ENCODE assay signal across 8 mouse cellular contexts in genomic region chr12:3808396-3808981, GRCm38 (mm10). TPM values are rescaled to one million over a fixed set of nuclear protein-coding genes. Genes with fewer than 3 reads are reported as not detected.
DNase-seq lines count a peak whose midpoint lies in the region; ATAC-seq and TF ChIP-seq lines count a peak whose summit lies in the region.

No protein-coding gene starts in this region.

- peaks cover 27% of the 10 kb centered on the region for H3K4me1 ChIP-seq in lung, postnatal 0 days (ENCODE audit: insufficient read depth, low read depth, low read length)
- H3K4me1 ChIP-seq in cortical plate, adult 2 months (ENCODE audit: control insufficient read depth, insufficient read depth, low read length): peaks cover 17% of the 10 kb centered on the region
- peaks cover 58% of the 10 kb centered on the region for H3K4me1 ChIP-seq in hindbrain, embryonic 10.5 days (replicated peaks)
- peaks cover 39% of the 10 kb centered on the region for H3K4me1 ChIP-seq in limb, embryonic 14.5 days (ENCODE audit: control insufficient read depth, insufficient read depth, low read length)

- no peak for TF ChIP-seq EP300 in lung, postnatal 0 days (IDR thresholded peaks at IDR 0.05)

- TF ChIP-seq CTCF in lung, postnatal 0 days (IDR thresholded peaks at IDR 0.05): no peak
- no peak for TF ChIP-seq CTCF in cortical plate, adult 2 months (IDR thresholded peaks at IDR 0.05; ENCODE audit: extremely low read depth, insufficient read depth, low read length)

- ATAC-seq in lung, postnatal 0 days: no peak
- no peak for ATAC-seq in limb, embryonic 14.5 days (ENCODE audit: low FRiP score, low read depth)

- H3K4me3 ChIP-seq in lung, postnatal 0 days (ENCODE audit: low read depth, low read length): peak overlapping the region; percentile 94
- peak overlapping the region; percentile 91 for H3K4me3 ChIP-seq in cortical plate, adult 2 months (ENCODE audit: insufficient read depth, low read length)
- H3K4me3 ChIP-seq in hindbrain, embryonic 10.5 days: peak overlapping the region; percentile 79
- peak overlapping the region; percentile 64 for H3K4me3 ChIP-seq in limb, embryonic 14.5 days (replicated peaks; ENCODE audit: low read length)

- no peaks in the 10 kb centered on the region for H3K9me3 ChIP-seq in lung, postnatal 0 days (ENCODE audit: low read length)
- no peaks in the 10 kb centered on the region for H3K9me3 ChIP-seq in hindbrain, embryonic 10.5 days
- H3K9me3 ChIP-seq in limb, embryonic 14.5 days (ENCODE audit: control insufficient read depth, low read length): no peaks in the 10 kb centered on the region

- H3K4me2 ChIP-seq in lung, postnatal 0 days (replicated peaks; ENCODE audit: low read depth, low read length): peak overlapping the region; percentile 88
- peak overlapping the region; percentile 71 for H3K4me2 ChIP-seq in limb, embryonic 14.5 days (replicated peaks; ENCODE audit: low read depth, low read length, severe bottlenecking)

- peak overlapping the region; percentile 87 for H3K27ac ChIP-seq in lung, postnatal 0 days (ENCODE audit: low read length)
- peak overlapping the region; percentile 53; the same call in 1 of the 2 replicates for H3K27ac ChIP-seq in cortical plate, adult 2 months (ENCODE audit: insufficient read depth, low read length)
- peak overlapping the region; percentile 91 for H3K27ac ChIP-seq in hindbrain, embryonic 10.5 days
- H3K27ac ChIP-seq in limb, embryonic 14.5 days (replicated peaks; ENCODE audit: low read depth, low read length): peak overlapping the region; percentile 95

- TF ChIP-seq POLR2A in cortical plate, adult 2 months (IDR thresholded peaks at IDR 0.05; ENCODE audit: extremely low read depth, insufficient read depth, low read length): peak; percentile 5; the same call in 1 of the 2 replicates
- no peak for TF ChIP-seq POLR2A in limb, embryonic 14.5 days (IDR thresholded peaks at IDR 0.05; ENCODE audit: borderline replicate concordance, extremely low read depth, insufficient read depth, insufficient read length)

- no peaks in the 10 kb centered on the region for H3K36me3 ChIP-seq in lung, postnatal 0 days (ENCODE audit: insufficient read depth, low read length)
- H3K36me3 ChIP-seq in hindbrain, embryonic 10.5 days: no peaks in the 10 kb centered on the region
- peaks cover 3% of the 10 kb centered on the region; the same call in 1 of the 2 replicates for H3K36me3 ChIP-seq in limb, embryonic 14.5 days (ENCODE audit: control insufficient read depth, insufficient read depth, low read length)

- H3K27me3 ChIP-seq in lung, postnatal 0 days (replicated peaks; ENCODE audit: insufficient read depth, low read length): no peaks in the 10 kb centered on the region
- peaks cover 62% of the 10 kb centered on the region for H3K27me3 ChIP-seq in hindbrain, embryonic 10.5 days (ENCODE audit: insufficient read depth, poor library complexity, severe bottlenecking)
- H3K27me3 ChIP-seq in limb, embryonic 14.5 days (ENCODE audit: control insufficient read depth, insufficient read depth, low read length): no peaks in the 10 kb centered on the region

- WGBS in lung, postnatal 0 days: 11% methylated on average over 9 of the region's 10 CpGs
- WGBS in hindbrain, embryonic 10.5 days: 2% methylated on average over 10 of the region's 10 CpGs
- 5% methylated on average over 9 of the region's 10 CpGs for WGBS in limb, embryonic 14.5 days

- peak overlapping the region; percentile 64; the same call in 1 of the 2 replicates for H3K9ac ChIP-seq in lung, postnatal 0 days (replicated peaks; ENCODE audit: low read depth)
- H3K9ac ChIP-seq in limb, embryonic 14.5 days (ENCODE audit: low read depth, low read length, severe bottlenecking): peak overlapping the region; percentile 96

- DNase-seq in lung, postnatal 0 days (ENCODE audit: low spot score): no peak
- DNase-seq in lung, postnatal 36 days: no peak
- DNase-seq in hindbrain, embryonic 10.5 days (ENCODE audit: low spot score): peak; percentile 32
- DNase-seq in limb, embryonic 14.5 days (ENCODE audit: low spot score): no peak
- DNase-seq in skeletal muscle tissue, adult 2 months (ENCODE audit: low read depth, low spot score): peak; percentile 92
- no peak for DNase-seq in cerebellum, postnatal 14 days
- no peak for DNase-seq in urinary bladder, postnatal 25 days (ENCODE audit: low spot score)

RNA-seq across cellular contexts. Expression of gene Dnmt3a, which starts 2.7 kb away (rescaled TPM):
- 60.3 and 74.8 TPM in 2 replicates for polyA plus RNA-seq in lung, postnatal 0 days (2015; fragmentation: Nextera tagmentation; extraction: Ambion mirVana)
- polyA plus RNA-seq in cortical plate, adult 2 months (2012; rRNA removed): 38.2 and 38.3 TPM in 2 replicates
- polyA plus RNA-seq in hindbrain, embryonic 10.5 days (2016; fragmentation: Nextera tagmentation; extraction: Ambion mirVana): 114 and 127 TPM in 2 replicates
- 48.7 and 53.1 TPM in 2 replicates for polyA plus RNA-seq in limb, embryonic 14.5 days (2012; rRNA removed)
- polyA plus RNA-seq in limb, embryonic 14.5 days (2014; fragmentation: Nextera tagmentation; extraction: Ambion mirVana): 74.5 and 84.4 TPM in 2 replicates

Comparison
In these comparisons a context has a peak if more than half of its experiments do, and no peak if none do; other contexts are left out.
1. DNase-seq: peak in hindbrain, embryonic 10.5 days (single experiment) and skeletal muscle tissue, adult 2 months (single experiment); none in lung, postnatal 0 days (single experiment), lung, postnatal 36 days (single experiment), limb, embryonic 14.5 days (single experiment), cerebellum, postnatal 14 days (0 of 2) and urinary bladder, postnatal 25 days (single experiment).
2. Peak in every context shown above with its lines, with median percentiles within 50 percentile points of each other: H3K27ac ChIP-seq and H3K4me3 ChIP-seq.